Comparison of ENCODE assay signal across 13 mouse cellular contexts in genomic region chr3:153276830-153277388, GRCm38 (mm10).
DNase-seq lines count a peak whose midpoint lies in the region; ATAC-seq and TF ChIP-seq lines count a peak whose summit lies in the region.
"Had no signal": no experiment of that assay in that cellular context is flagged by ENCODE, and none has a peak within 500 bp of the region (broad histone marks: within the 10 kb centered on the region; RNA-seq: fewer than 3 reads in every experiment).

No protein-coding gene starts in this region.

- no peaks in the 10 kb centered on the region for H3K36me3 ChIP-seq in forebrain, embryonic 12.5 days (replicated peaks)
- H3K36me3 ChIP-seq in hindbrain, postnatal 0 days (ENCODE audit: insufficient read depth, low read length) = no peaks in the 10 kb centered on the region
- H3K36me3 ChIP-seq in neural tube, embryonic 12.5 days = no peaks in the 10 kb centered on the region
- H3K36me3 ChIP-seq: liver, embryonic 13.5 days had no signal

- H3K4me3 ChIP-seq in layer of hippocampus, adult 2 months = no peak overlapping the region
- H3K4me3 ChIP-seq in forebrain, embryonic 12.5 days (replicated peaks) = 0 out of 2 replicates have a peak overlapping the region, but pooled peaks have one; percentile 8
- no peak overlapping the region for H3K4me3 ChIP-seq in hindbrain, postnatal 0 days (ENCODE audit: low read length)
- H3K4me3 ChIP-seq in neural tube, embryonic 12.5 days = no peak overlapping the region
- H3K4me3 ChIP-seq: erythroblast, embryonic 14.5 days; liver, embryonic 13.5 days had no signal

- H3K27ac ChIP-seq in layer of hippocampus, adult 2 months = peak overlapping the region; percentile 88
- peak overlapping the region; percentile 51; the same call in 1 of the 2 replicates for H3K27ac ChIP-seq in forebrain, embryonic 12.5 days
- H3K27ac ChIP-seq in hindbrain, postnatal 0 days = peak overlapping the region; percentile 54
- no peak overlapping the region for H3K27ac ChIP-seq in neural tube, embryonic 12.5 days
- H3K27ac ChIP-seq: liver, embryonic 13.5 days had no signal

- peaks cover 10% of the 10 kb centered on the region; the same call in 1 of the 2 replicates for H3K9me3 ChIP-seq in forebrain, embryonic 12.5 days
- H3K9me3 ChIP-seq in hindbrain, postnatal 0 days (ENCODE audit: low read length) = no peaks in the 10 kb centered on the region; the same call in 1 of the 2 replicates
- H3K9me3 ChIP-seq in neural tube, embryonic 12.5 days = 0 out of 2 replicates have a peak, but pooled peaks cover 9% of the 10 kb centered on the region
- H3K9me3 ChIP-seq: liver, embryonic 13.5 days had no signal

- H3K4me1 ChIP-seq in forebrain, embryonic 12.5 days = peaks cover 28% of the 10 kb centered on the region
- H3K4me1 ChIP-seq in hindbrain, postnatal 0 days (ENCODE audit: insufficient read depth, low read length) = peaks cover 13% of the 10 kb centered on the region
- peaks cover 17% of the 10 kb centered on the region for H3K4me1 ChIP-seq in neural tube, embryonic 12.5 days

- WGBS in forebrain, embryonic 12.5 days = 16% methylated on average over 16 of the region's 16 CpGs
- WGBS in hindbrain, postnatal 0 days = 22% methylated on average over 16 of the region's 16 CpGs
- WGBS in neural tube, embryonic 12.5 days = 43% methylated on average over 16 of the region's 16 CpGs

- DNase-seq in layer of hippocampus, adult 2 months (ENCODE audit: low spot score in 2 of 2) = no peak
- no peak for DNase-seq in layer of hippocampus, adult 8-10 months (ENCODE audit: low spot score in 2 of 2)
- DNase-seq in hindbrain, postnatal 0 days (ENCODE audit: low spot score) = peak; percentile 30
- DNase-seq in right cerebral cortex, adult 2 months (ENCODE audit: low spot score in 2 of 2) = no peak
- DNase-seq in ovary, adult 18-20 months (ENCODE audit: low spot score) = no peak
- DNase-seq: cerebellum, adult 9-11 months; heart, postnatal 10 days; kidney, adult 11 months; liver, embryonic 13.5 days had no signal

- peaks cover 30% of the 10 kb centered on the region for H3K27me3 ChIP-seq in forebrain, embryonic 12.5 days
- no peaks in the 10 kb centered on the region for H3K27me3 ChIP-seq in hindbrain, postnatal 0 days (ENCODE audit: insufficient read depth, low read length)
- H3K27me3 ChIP-seq in neural tube, embryonic 12.5 days (replicated peaks) = no peaks in the 10 kb centered on the region
- H3K27me3 ChIP-seq: liver, embryonic 13.5 days had no signal

- peak overlapping the region; percentile 46 for H3K4me2 ChIP-seq in forebrain, embryonic 12.5 days
- H3K4me2 ChIP-seq in hindbrain, postnatal 0 days (ENCODE audit: low read depth, low read length) = peak overlapping the region; percentile 36
- peak overlapping the region; percentile 40 for H3K4me2 ChIP-seq in neural tube, embryonic 12.5 days (replicated peaks)
- H3K4me2 ChIP-seq: liver, embryonic 13.5 days had no signal

- ATAC-seq in forebrain, embryonic 12.5 days (ENCODE audit: low FRiP score) = peak; percentile 82
- ATAC-seq in hindbrain, postnatal 0 days = peak; percentile 39
- peak; percentile 67 for ATAC-seq in neural tube, embryonic 12.5 days (ENCODE audit: low FRiP score, low read depth)
- no peak for ATAC-seq in erythroid progenitor cell, adult 5-6 weeks (replicated peaks; ENCODE audit: low FRiP score, poor library complexity, severe bottlenecking)

- 0 out of 2 replicates have a peak overlapping the region, but pooled peaks have one; percentile 8 for H3K9ac ChIP-seq in forebrain, embryonic 12.5 days
- H3K9ac ChIP-seq in hindbrain, postnatal 0 days (replicated peaks; ENCODE audit: low read length) = no peak overlapping the region; the same call in 1 of the 2 replicates
- H3K9ac ChIP-seq in neural tube, embryonic 12.5 days = no peak overlapping the region
- H3K9ac ChIP-seq: liver, embryonic 13.5 days had no signal

- TF ChIP-seq CTCF in layer of hippocampus, adult 2 months (conservative IDR thresholded peaks at IDR 0.05) = no peak
- no peak for TF ChIP-seq CTCF in hindbrain, postnatal 0 days (IDR thresholded peaks at IDR 0.05; ENCODE audit: low read depth)
